Mouse (Mus musculus) midbrain, embryonic 12.5 days (tissue): ENCODE measurements around the gene Zdhhc24. TPM values are rescaled to one million over a fixed set of nuclear protein-coding genes. Genes with fewer than 3 reads are reported as not detected.

Source experiments
- ATAC-seq: fragments of 200-750 bp; cut with Nextera tagmentation; 2 replicates; pipeline ENCODE4 v1.8.0; 2017; ENCODE audit warnings: low read depth, moderate TSS enrichment, moderate library complexity; ENCODE audit not compliant: low FRiP score
- H3K27ac ChIP-seq: fragments of 300-500 bp; sonication (generic); replicated peaks from 2 replicates; pipeline ENCODE4 v1.5.1; 2016; ENCODE audit warnings: mild to moderate bottlenecking
- H3K27me3 ChIP-seq: fragments of 300-500 bp; sonication (generic); 2 replicates; pipeline ENCODE4 v1.6.1; 2016; ENCODE audit warnings: mild to moderate bottlenecking
- H3K36me3 ChIP-seq: fragments of 300-500 bp; sonication (generic); 2 replicates; pipeline ENCODE4 v1.6.1; 2016
- H3K4me1 ChIP-seq: fragments of 300-500 bp; sonication (generic); 2 replicates; pipeline ENCODE4 v1.6.1; 2016
- H3K4me2 ChIP-seq: fragments of 300-500 bp; sonication (generic); replicated peaks from 2 replicates; pipeline ENCODE4 v1.6.1; 2016; ENCODE audit warnings: mild to moderate bottlenecking, moderate library complexity
- H3K4me3 ChIP-seq: fragments of 300-500 bp; sonication (generic); 2 replicates; pipeline ENCODE4 v1.5.1; 2016; ENCODE audit warnings: mild to moderate bottlenecking
- H3K9ac ChIP-seq: fragments of 300-500 bp; sonication (generic); replicated peaks from 2 replicates; pipeline ENCODE4 v1.6.1; 2016; ENCODE audit warnings: mild to moderate bottlenecking, moderate library complexity
- H3K9me3 ChIP-seq: fragments of 300-500 bp; sonication (generic); 2 replicates; pipeline ENCODE4 v1.6.1; 2016; ENCODE audit warnings: mild to moderate bottlenecking
- WGBS: fragments of 180-500 bp; shearing (Covaris S2); methylation state at CpG from one replicate; pipeline ENCODE4 v1.1.7; 2016; 5-methylcytosine and 5-hydroxymethylcytosine counted together
- polyA plus RNA-seq: library from polyadenylated mRNA; unstranded; fragments of >200 nt; fragmentation: Nextera tagmentation; extraction: Ambion mirVana; gene quantifications from 2 replicates; pipeline ENCODE4 v1.2.1, GENCODE M21; 2016

Zdhhc24 gene
- polyA plus RNA-seq, 1 experiment from 2014 or later: 21.6 TPM

DNA sequence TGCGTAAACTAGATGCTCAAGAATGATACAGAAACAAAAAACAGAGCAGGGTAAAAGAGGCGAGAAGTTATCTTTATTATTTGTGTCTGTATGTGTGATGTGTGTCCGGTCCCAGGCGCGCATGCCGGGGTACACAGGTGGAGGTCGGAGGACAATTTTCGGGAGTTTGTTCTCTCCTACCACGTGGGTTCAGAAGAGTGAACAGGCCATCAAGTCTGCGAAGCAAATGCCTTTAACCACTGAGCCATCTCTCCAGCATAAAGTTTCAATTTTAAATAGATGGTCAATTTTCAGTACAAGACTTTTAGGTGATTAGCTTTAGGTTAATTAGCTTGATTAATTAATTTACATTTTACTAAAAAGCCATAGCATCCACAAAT is 846 bp downstream of the Zdhhc24 start:
- no peak for ATAC-seq
- Histone ChIP-seq H3K27ac (no peak overlapping the region), H3K4me2 (peak overlapping the region; percentile 86), H3K4me1 (peaks cover 16% of the 10 kb centered on the region), H3K36me3 (no peaks in the 10 kb centered on the region; the same call in 1 of the 2 replicates), H3K9ac (peak overlapping the region; percentile 76; the same call in 1 of the 2 replicates), H3K27me3 (peaks cover 19% of the 10 kb centered on the region), H3K9me3 (no peaks in the 10 kb centered on the region), H3K4me3 (peak overlapping the region; percentile 71)
- WGBS: 71% methylated on average over 10 of the region's 10 CpGs

DNA sequence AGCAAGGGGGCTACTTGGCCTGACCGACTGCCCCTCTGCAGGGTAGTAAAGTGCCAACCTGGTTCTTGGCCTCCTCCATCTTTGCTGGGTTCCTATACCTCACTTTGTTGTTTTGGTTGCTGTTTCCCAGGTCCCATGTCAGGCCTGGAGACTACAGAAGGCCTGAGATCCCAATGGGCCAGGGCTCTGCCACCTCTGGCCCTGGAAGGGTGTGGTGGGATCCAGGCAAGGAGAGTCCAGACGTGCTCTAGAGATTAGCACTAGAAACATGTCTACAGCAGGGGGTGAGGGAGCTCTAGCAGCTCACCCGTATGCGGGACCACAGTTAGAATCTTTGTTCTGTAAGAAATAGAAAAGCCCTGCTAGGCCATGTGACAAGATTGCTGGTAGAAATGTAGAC is 5.5 kb downstream of the Zdhhc24 start:
- WGBS: 89% methylated on average over 4 of the region's 4 CpGs
- H3K4me1 ChIP-seq: peaks cover 5% of the 10 kb centered on the region

GRCm38 (mm10) chr19:4889791-4890190 is 11.3 kb downstream of the Zdhhc24 start:
- H3K4me2 ChIP-seq: no peak overlapping the region
- H3K9me3 ChIP-seq: no peaks in the 10 kb centered on the region
- WGBS: 86% methylated on average over 10 of the region's 10 CpGs
- ATAC-seq: no peak
- H3K36me3 ChIP-seq: peaks cover 35% of the 10 kb centered on the region
- H3K4me1 ChIP-seq: no peaks in the 10 kb centered on the region
- H3K4me3 ChIP-seq: no peak overlapping the region
- H3K27ac ChIP-seq: no peak overlapping the region
- H3K9ac ChIP-seq: no peak overlapping the region
- no peaks in the 10 kb centered on the region for H3K27me3 ChIP-seq

More for the DNA sequence above, 5.5 kb downstream of the Zdhhc24 start:
- no peak for ATAC-seq
- Histone ChIP-seq H3K27ac (no peak overlapping the region), H3K9me3 (no peaks in the 10 kb centered on the region), H3K4me2 (no peak overlapping the region), H3K27me3 (no peaks in the 10 kb centered on the region), H3K4me3 (no peak overlapping the region), H3K36me3 (no peaks in the 10 kb centered on the region; the same call in 1 of the 2 replicates), H3K9ac (no peak overlapping the region)

DNA sequence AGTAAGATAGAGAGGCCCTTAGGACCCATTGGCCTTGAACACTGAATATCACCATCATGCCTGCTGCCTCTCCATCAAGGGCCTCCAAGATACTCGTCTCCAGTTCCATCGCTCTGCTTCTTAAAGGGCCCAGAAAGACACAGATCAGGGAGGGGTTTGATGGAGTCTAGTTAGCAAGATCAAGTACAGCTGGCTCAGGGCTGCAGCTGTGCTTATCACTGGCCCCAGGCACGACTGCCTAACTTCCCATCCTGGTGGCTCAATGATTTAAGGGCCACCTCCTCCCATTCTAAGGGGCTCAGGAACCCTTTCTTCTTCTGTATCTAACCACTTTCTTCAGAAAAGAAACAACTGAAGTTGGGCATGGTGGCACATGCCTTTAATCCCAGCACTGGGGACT is 13.3 kb downstream of the Zdhhc24 start:
- Histone ChIP-seq H3K27me3 (no peaks in the 10 kb centered on the region), H3K4me2 (no peak overlapping the region), H3K9ac (no peak overlapping the region), H3K4me3 (no peak overlapping the region), H3K4me1 (no peaks in the 10 kb centered on the region), H3K27ac (no peak overlapping the region), H3K9me3 (no peaks in the 10 kb centered on the region), H3K36me3 (peaks cover 35% of the 10 kb centered on the region)
- ATAC-seq: no peak
- 87% methylated on average over 3 of the region's 3 CpGs for WGBS

DNA sequence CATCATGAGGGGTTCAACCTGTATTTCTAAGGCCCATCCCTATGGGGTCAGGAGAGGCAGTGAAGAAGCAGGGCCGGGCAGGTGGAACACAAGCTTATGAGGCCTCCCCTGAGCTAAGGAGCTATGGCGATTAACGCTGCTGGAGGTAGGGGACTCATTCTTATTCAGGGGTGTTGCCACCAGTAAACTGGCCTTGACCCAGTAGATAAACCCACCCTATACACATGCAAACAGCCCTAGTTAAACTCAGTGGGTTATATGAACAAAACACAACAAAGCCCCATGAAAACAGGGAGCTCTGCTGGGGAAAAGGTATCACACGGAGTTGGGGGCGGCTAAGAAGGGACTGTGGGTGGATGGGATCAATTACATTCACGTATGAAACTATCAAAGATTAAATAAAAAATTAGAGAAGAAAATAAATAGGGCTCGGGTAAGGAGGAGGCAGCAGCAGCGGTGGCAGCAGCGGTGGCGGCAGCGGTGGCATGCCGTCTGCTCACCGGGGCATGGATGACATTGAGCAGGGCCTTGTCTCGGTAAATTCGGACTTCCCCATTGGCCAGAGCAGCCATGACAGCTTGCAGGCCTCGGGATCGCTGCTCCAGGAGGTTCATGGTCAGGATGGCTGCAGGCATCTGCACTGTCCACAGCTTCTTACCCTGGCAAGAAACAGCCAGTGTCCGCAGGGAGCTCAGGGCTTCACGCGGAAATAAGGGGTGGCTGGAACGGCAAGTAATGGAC is 18.5 kb downstream of the Zdhhc24 start:
- H3K4me3 ChIP-seq: no peak overlapping the region
- H3K9me3 ChIP-seq: no peaks in the 10 kb centered on the region
- H3K27me3 ChIP-seq: no peaks in the 10 kb centered on the region
- H3K4me1 ChIP-seq: no peaks in the 10 kb centered on the region
- WGBS: 55% methylated on average over 21 of the region's 21 CpGs
- H3K4me2 ChIP-seq: no peak overlapping the region
- no peak overlapping the region for H3K27ac ChIP-seq
- no peak for ATAC-seq
- peaks cover 35% of the 10 kb centered on the region for H3K36me3 ChIP-seq
- no peak overlapping the region for H3K9ac ChIP-seq

DNA sequence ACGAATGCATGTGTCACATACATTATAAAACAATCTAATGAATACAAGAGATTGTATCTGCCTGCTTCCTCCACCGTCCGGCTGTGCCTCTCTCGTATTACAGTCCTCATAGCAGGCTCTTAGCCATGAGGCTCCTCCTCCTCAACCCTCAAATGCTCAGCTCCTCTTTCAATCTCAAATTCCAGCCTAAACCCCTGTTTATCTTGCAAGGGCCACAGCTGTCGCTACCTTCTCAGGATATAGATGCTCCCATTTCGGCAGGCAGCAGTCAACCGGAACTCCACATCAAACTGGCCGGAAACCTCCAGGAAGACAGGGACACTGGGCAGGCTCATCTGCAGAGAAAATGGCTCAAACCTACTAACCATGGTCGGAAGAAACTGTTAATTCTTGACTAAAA is 20.5 kb downstream of the Zdhhc24 start:
- no peak overlapping the region for H3K27ac ChIP-seq
- H3K36me3 ChIP-seq: peaks cover 41% of the 10 kb centered on the region
- no peak overlapping the region for H3K9ac ChIP-seq
- no peaks in the 10 kb centered on the region for H3K4me1 ChIP-seq
- no peak overlapping the region for H3K4me2 ChIP-seq
- 84% methylated on average over 9 of the region's 9 CpGs for WGBS
- no peaks in the 10 kb centered on the region for H3K27me3 ChIP-seq
- no peak overlapping the region for H3K4me3 ChIP-seq
- H3K9me3 ChIP-seq: no peaks in the 10 kb centered on the region
- ATAC-seq: no peak

- WGBS: 80% methylated on average over 3 of the region's 3 CpGs
- no peak for ATAC-seq
- Histone ChIP-seq H3K27ac (no peak overlapping the region), H3K9ac (no peak overlapping the region), H3K4me3 (no peak overlapping the region), H3K36me3 (peaks cover 41% of the 10 kb centered on the region), H3K27me3 (no peaks in the 10 kb centered on the region), H3K4me1 (no peaks in the 10 kb centered on the region), H3K4me2 (no peak overlapping the region), H3K9me3 (no peaks in the 10 kb centered on the region)
These were observed 21.4 kb downstream of the Zdhhc24 start for GRCm38 (mm10) chr19:4899888-4900287.

DNA sequence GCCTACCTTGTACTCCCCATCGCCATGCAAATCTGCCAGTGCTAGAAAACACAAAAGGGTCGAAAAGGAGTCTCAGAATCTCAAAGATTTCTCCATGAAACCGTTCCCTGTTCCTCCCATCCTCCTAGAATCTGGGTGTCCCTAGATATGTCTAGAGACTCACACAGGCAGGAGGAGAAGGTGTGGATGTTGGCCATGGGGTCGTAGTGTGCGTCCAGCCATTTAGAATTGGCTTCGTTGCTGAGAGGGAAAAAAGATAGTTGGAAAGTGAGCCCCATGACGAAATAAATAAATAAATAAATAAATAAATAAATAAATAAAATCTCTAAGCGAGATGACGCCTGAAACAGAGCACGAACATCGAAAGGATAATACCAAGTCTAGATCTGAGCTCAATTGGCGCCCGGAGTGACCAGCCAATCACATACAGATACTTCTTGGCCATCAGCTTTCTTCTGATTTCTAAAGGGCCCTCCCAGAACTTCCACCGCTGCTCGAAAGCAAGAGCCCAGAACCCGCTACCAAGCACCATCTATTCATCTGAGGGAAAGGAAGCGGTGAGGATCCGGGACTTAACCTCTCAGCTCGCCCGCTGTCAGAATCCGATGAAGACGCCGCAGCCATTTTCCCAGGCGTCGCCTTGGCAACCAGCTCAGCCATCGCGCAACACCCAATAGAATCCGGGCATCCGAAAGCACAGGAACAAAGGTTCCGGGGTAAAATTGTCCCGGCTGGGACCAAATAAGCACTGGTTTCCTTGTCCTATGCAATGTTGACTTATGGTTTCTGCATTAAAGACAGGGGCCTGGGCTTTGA is 27.7 kb downstream of the Zdhhc24 start, which contains the start of gene Bbs1:
Gene Bbs1 (minus strand): TSS at position 650 of the 816 bp plus-strand sequence.
- Histone ChIP-seq H3K36me3 (peaks cover 55% of the 10 kb centered on the region), H3K9me3 (no peaks in the 10 kb centered on the region), H3K9ac (peak within 1 kb of the TSS; percentile 65), H3K27me3 (no peaks in the 10 kb centered on the region), H3K27ac (peak within 1 kb of the TSS; percentile 63), H3K4me1 (peaks cover 12% of the 10 kb centered on the region), H3K4me2 (peak within 1 kb of the TSS; percentile 63), H3K4me3 (peak within 1 kb of the TSS; percentile 59)
- 9% methylated on average over 31 of the region's 31 CpGs for WGBS
- ATAC-seq: peak; percentile 71

- H3K27me3 ChIP-seq: no peaks in the 10 kb centered on the region
- no peaks in the 10 kb centered on the region for H3K9me3 ChIP-seq
- no peak for ATAC-seq
- H3K4me2 ChIP-seq: no peak overlapping the region
- H3K9ac ChIP-seq: no peak overlapping the region
- no peak overlapping the region for H3K4me3 ChIP-seq
- H3K36me3 ChIP-seq: peaks cover 63% of the 10 kb centered on the region
- WGBS: 80% methylated on average over 4 of the region's 4 CpGs
- no peak overlapping the region for H3K27ac ChIP-seq
- peaks cover 12% of the 10 kb centered on the region for H3K4me1 ChIP-seq
These were observed 29.6 kb downstream of the Zdhhc24 start for GRCm38 (mm10) chr19:4908107-4908506.

DNA sequence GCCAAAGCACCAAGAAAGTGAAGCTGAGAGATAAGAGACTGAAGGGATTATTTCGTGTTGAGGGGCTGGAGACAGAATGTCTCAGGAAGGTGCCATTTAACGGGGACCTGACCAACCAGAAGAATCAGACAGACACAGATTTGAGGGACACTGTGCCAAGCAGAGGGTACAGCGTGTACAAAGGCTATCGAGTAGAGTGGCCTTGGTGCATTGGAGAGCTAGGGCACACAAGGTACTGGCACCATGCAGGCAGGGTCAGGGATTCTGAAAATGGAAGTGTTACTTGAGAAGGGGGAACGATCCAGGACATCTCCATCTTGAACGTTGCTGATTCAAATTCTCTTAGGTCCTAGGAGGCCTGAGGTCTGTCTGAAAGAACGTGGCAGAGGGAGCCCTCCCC is 30.9 kb downstream of the Zdhhc24 start:
- Histone ChIP-seq H3K9ac (no peak overlapping the region), H3K4me3 (no peak overlapping the region), H3K4me1 (peaks cover 12% of the 10 kb centered on the region), H3K36me3 (peaks cover 68% of the 10 kb centered on the region), H3K4me2 (no peak overlapping the region), H3K27me3 (no peaks in the 10 kb centered on the region), H3K9me3 (no peaks in the 10 kb centered on the region), H3K27ac (no peak overlapping the region)
- ATAC-seq: no peak
- 96% methylated on average over 7 of the region's 7 CpGs for WGBS

- no peak overlapping the region for H3K9ac ChIP-seq
- H3K36me3 ChIP-seq: peaks cover 96% of the 10 kb centered on the region
- H3K27ac ChIP-seq: no peak overlapping the region
- H3K27me3 ChIP-seq: no peaks in the 10 kb centered on the region
- no peak overlapping the region for H3K4me3 ChIP-seq
- no peaks in the 10 kb centered on the region for H3K9me3 ChIP-seq
- no peak for ATAC-seq
- no peaks in the 10 kb centered on the region for H3K4me1 ChIP-seq
- no peak overlapping the region for H3K4me2 ChIP-seq
- WGBS: 92% methylated on average over 15 of the region's 15 CpGs
These were observed 37.6 kb downstream of the Zdhhc24 start for GRCm38 (mm10) chr19:4915924-4916603.

DNA sequence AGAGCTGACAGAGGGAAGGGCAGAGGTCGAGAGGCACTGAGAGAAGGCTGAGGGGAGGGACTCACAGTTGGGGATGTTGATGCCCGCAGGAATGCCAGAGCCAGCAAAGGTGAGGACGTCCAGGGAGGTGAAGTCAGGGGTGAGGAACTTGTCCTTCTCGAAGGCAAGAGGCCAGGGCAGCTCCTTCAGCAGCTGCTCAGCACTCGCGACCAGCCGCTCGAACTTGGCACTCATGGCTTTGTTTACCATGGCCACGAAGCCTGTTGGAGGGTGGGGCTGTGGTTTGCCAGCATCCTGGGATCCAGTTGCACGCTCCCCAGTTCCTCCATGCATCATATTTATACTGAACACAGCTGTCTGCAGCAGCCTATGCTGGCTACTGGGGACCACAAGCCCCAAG is 38.4 kb downstream of the Zdhhc24 start:
- H3K4me2 ChIP-seq: no peak overlapping the region
- no peaks in the 10 kb centered on the region for H3K9me3 ChIP-seq
- no peaks in the 10 kb centered on the region for H3K27me3 ChIP-seq
- H3K4me1 ChIP-seq: no peaks in the 10 kb centered on the region
- ATAC-seq: no peak
- no peak overlapping the region for H3K9ac ChIP-seq
- H3K27ac ChIP-seq: no peak overlapping the region
- H3K36me3 ChIP-seq: peaks cover 96% of the 10 kb centered on the region
- 88% methylated on average over 10 of the region's 10 CpGs for WGBS
- H3K4me3 ChIP-seq: no peak overlapping the region
